Mouse (Mus musculus) limb, embryonic 13.5 days (tissue): ENCODE data around the gene Cfl2. TPM values are rescaled to one million over a fixed set of nuclear protein-coding genes. Genes with fewer than 3 reads are reported as not detected.
"Not testable (repeated sequence)": the region's sequence is repeated elsewhere in the genome, so short reads cannot be mapped to it uniquely, and the experiment has no call there.

ENCODE experiments used
- ATAC-seq: fragments of 200-750 bp; cut with Nextera tagmentation; 2 replicates; pipeline ENCODE4 v1.8.0; 2017; ENCODE audit warnings: low read depth, moderate number of reproducible peaks, moderate TSS enrichment; ENCODE audit not compliant: low FRiP score
- H3K27ac ChIP-seq: fragments of 300-500 bp; sonication (generic); 2 replicates; pipeline ENCODE4 v1.5.1; 2015; ENCODE audit warnings: inconsistent platforms, mild to moderate bottlenecking, moderate library complexity
- H3K27me3 ChIP-seq: fragments of 300-500 bp; sonication (generic); 2 replicates; pipeline ENCODE4 v1.6.1; 2015; ENCODE audit warnings: mild to moderate bottlenecking, inconsistent platforms
- H3K36me3 ChIP-seq: fragments of 300-500 bp; sonication (generic); 2 replicates; pipeline ENCODE4 v1.6.1; 2015; ENCODE audit warnings: inconsistent platforms, mild to moderate bottlenecking, moderate library complexity
- H3K4me1 ChIP-seq: fragments of 300-500 bp; sonication (generic); 2 replicates; pipeline ENCODE4 v1.6.1; 2015; ENCODE audit warnings: inconsistent platforms
- H3K4me2 ChIP-seq: fragments of 300-500 bp; sonication (generic); replicated peaks from 2 replicates; pipeline ENCODE4 v1.6.1; 2015; ENCODE audit warnings: inconsistent platforms, mild to moderate bottlenecking, moderate library complexity
- H3K4me3 ChIP-seq: fragments of 300-500 bp; sonication (generic); 2 replicates; pipeline ENCODE4 v1.5.1; 2015; ENCODE audit warnings: moderate library complexity, mild to moderate bottlenecking, inconsistent platforms
- H3K9ac ChIP-seq: fragments of 300-500 bp; sonication (generic); 2 replicates; pipeline ENCODE4 v1.6.1; 2015; ENCODE audit warnings: mild to moderate bottlenecking, inconsistent platforms
- H3K9me3 ChIP-seq: fragments of 300-500 bp; sonication (generic); 2 replicates; pipeline ENCODE4 v1.6.1; 2016; ENCODE audit warnings: inconsistent platforms
- WGBS: fragments of 180-500 bp; shearing (Covaris S2); methylation state at CpG from one replicate; pipeline ENCODE4 v1.1.7; 2015; 5-methylcytosine and 5-hydroxymethylcytosine counted together
- polyA plus RNA-seq: library from polyadenylated mRNA; unstranded; fragments of >200 nt; fragmentation: Nextera tagmentation; extraction: Ambion mirVana; gene quantifications from 2 replicates; pipeline ENCODE4 v1.2.1, GENCODE M21; 2015

Gene Cfl2
- polyA plus RNA-seq, 1 experiment from 2014 or later = 184 TPM

GRCm38 (mm10) chr12:54850551-54850950, 12.1 kb downstream of the Cfl2 start:
- WGBS = 83% methylated on average over 2 of the region's 2 CpGs
- H3K4me2 ChIP-seq = no peak overlapping the region
- no peaks in the 10 kb centered on the region for H3K27me3 ChIP-seq
- ATAC-seq = no peak
- no peak overlapping the region for H3K4me3 ChIP-seq
- H3K9me3 ChIP-seq = no peaks in the 10 kb centered on the region
- H3K9ac ChIP-seq = no peak overlapping the region
- H3K27ac ChIP-seq = no peak overlapping the region
- no peaks in the 10 kb centered on the region for H3K4me1 ChIP-seq
- H3K36me3 ChIP-seq = peaks cover 11% of the 10 kb centered on the region

GRCm38 (mm10) chr12:54844415-54844814, 18.3 kb downstream of the Cfl2 start:
- Histone ChIP-seq H3K36me3 (no peaks in the 10 kb centered on the region), H3K27me3 (no peaks in the 10 kb centered on the region), H3K4me2 (no peak overlapping the region), H3K4me1 (no peaks in the 10 kb centered on the region), H3K4me3 (no peak overlapping the region), H3K9ac (no peak overlapping the region), H3K9me3 (no peaks in the 10 kb centered on the region), H3K27ac (no peak overlapping the region)
- no peak for ATAC-seq

- Histone ChIP-seq H3K27me3 (no peaks in the 10 kb centered on the region), H3K27ac (no peak overlapping the region), H3K36me3 (no peaks in the 10 kb centered on the region), H3K9me3 (no peaks in the 10 kb centered on the region), H3K4me3 (no peak overlapping the region), H3K9ac (no peak overlapping the region), H3K4me1 (no peaks in the 10 kb centered on the region), H3K4me2 (no peak overlapping the region)
- WGBS = 87% methylated on average over 1 of the region's 1 CpGs
- ATAC-seq = no peak
Measured at GRCm38 (mm10) chr12:54841576-54841975, 21.1 kb downstream of the Cfl2 start.

- Histone ChIP-seq H3K4me1 (peaks cover 5% of the 10 kb centered on the region; the same call in 1 of the 2 replicates), H3K4me2 (no peak overlapping the region), H3K9ac (no peak overlapping the region), H3K4me3 (no peak overlapping the region), H3K27ac (no peak overlapping the region), H3K36me3 (no peaks in the 10 kb centered on the region), H3K27me3 (no peaks in the 10 kb centered on the region), H3K9me3 (no peaks in the 10 kb centered on the region)
- ATAC-seq = no peak
- WGBS = 74% methylated on average over 2 of the region's 2 CpGs
Measured at GRCm38 (mm10) chr12:54839815-54840214, 22.9 kb downstream of the Cfl2 start.

GRCm38 (mm10) chr12:54838931-54839330, 23.7 kb downstream of the Cfl2 start:
- ATAC-seq = no peak
- Histone ChIP-seq H3K36me3 (no peaks in the 10 kb centered on the region), H3K4me1 (peaks cover 8% of the 10 kb centered on the region; the same call in 1 of the 2 replicates), H3K4me3 (no peak overlapping the region), H3K9me3 (no peaks in the 10 kb centered on the region), H3K27me3 (no peaks in the 10 kb centered on the region), H3K4me2 (no peak overlapping the region), H3K9ac (no peak overlapping the region), H3K27ac (no peak overlapping the region)

GRCm38 (mm10) chr12:54835608-54836570, 26.8 kb downstream of the Cfl2 start:
- no peaks in the 10 kb centered on the region for H3K27me3 ChIP-seq
- H3K9ac ChIP-seq = no peak overlapping the region
- no peaks in the 10 kb centered on the region for H3K9me3 ChIP-seq
- 80% methylated on average over 18 of the region's 18 CpGs for WGBS
- H3K4me3 ChIP-seq = no peak overlapping the region
- no peaks in the 10 kb centered on the region for H3K36me3 ChIP-seq
- ATAC-seq = no peak
- no peak overlapping the region for H3K27ac ChIP-seq
- peak overlapping the region; percentile 59; the same call in 1 of the 2 replicates for H3K4me2 ChIP-seq
- peaks cover 8% of the 10 kb centered on the region; the same call in 1 of the 2 replicates for H3K4me1 ChIP-seq

- ATAC-seq = peak; percentile 90
- Histone ChIP-seq H3K4me2 (peak overlapping the region; percentile 59), H3K9me3 (no peaks in the 10 kb centered on the region), H3K9ac (peak overlapping the region; percentile 39; the same call in 1 of the 2 replicates), H3K4me3 (peak overlapping the region; percentile 37), H3K4me1 (peaks cover 8% of the 10 kb centered on the region; the same call in 1 of the 2 replicates), H3K27ac (no peak overlapping the region), H3K36me3 (no peaks in the 10 kb centered on the region), H3K27me3 (no peaks in the 10 kb centered on the region)
- 11% methylated on average over 11 of the region's 11 CpGs for WGBS
Measured at GRCm38 (mm10) chr12:54834925-54835447, 27.7 kb downstream of the Cfl2 start.

- ATAC-seq = no peak
- WGBS = 67% methylated on average over 9 of the region's 9 CpGs
- Histone ChIP-seq H3K4me1 (peaks cover 8% of the 10 kb centered on the region; the same call in 1 of the 2 replicates), H3K4me3 (no peak overlapping the region), H3K9ac (no peak overlapping the region), H3K4me2 (no peak overlapping the region), H3K9me3 (no peaks in the 10 kb centered on the region), H3K27ac (no peak overlapping the region), H3K27me3 (no peaks in the 10 kb centered on the region), H3K36me3 (no peaks in the 10 kb centered on the region)
Measured at GRCm38 (mm10) chr12:54833856-54834399, 28.7 kb downstream of the Cfl2 start.

- not testable (repeated sequence) for H3K9me3 ChIP-seq, H3K9ac ChIP-seq, ATAC-seq, H3K27ac ChIP-seq, H3K27me3 ChIP-seq, H3K36me3 ChIP-seq, H3K4me3 ChIP-seq, H3K4me1 ChIP-seq, H3K4me2 ChIP-seq
- WGBS = 75% methylated on average over 1 of the region's 1 CpGs
Measured at GRCm38 (mm10) chr12:54831927-54832326, 30.8 kb downstream of the Cfl2 start.

- 18% methylated on average over 6 of the region's 6 CpGs for WGBS
- ATAC-seq = 0 out of 2 replicates have a peak, but pooled peaks have one; percentile 72
- no peak overlapping the region for H3K9ac ChIP-seq
- H3K36me3 ChIP-seq = no peaks in the 10 kb centered on the region
- H3K27ac ChIP-seq = no peak overlapping the region
- no peak overlapping the region for H3K4me3 ChIP-seq
- H3K9me3 ChIP-seq = no peaks in the 10 kb centered on the region
- no peaks in the 10 kb centered on the region for H3K27me3 ChIP-seq
- H3K4me2 ChIP-seq = no peak overlapping the region
- H3K4me1 ChIP-seq = peaks cover 8% of the 10 kb centered on the region; the same call in 1 of the 2 replicates
Measured at GRCm38 (mm10) chr12:54830574-54830973, 32.1 kb downstream of the Cfl2 start.

GRCm38 (mm10) chr12:54829876-54830275, 32.8 kb downstream of the Cfl2 start:
- no peak overlapping the region for H3K4me3 ChIP-seq
- no peak overlapping the region for H3K4me2 ChIP-seq
- no peak for ATAC-seq
- H3K27me3 ChIP-seq = no peaks in the 10 kb centered on the region
- no peaks in the 10 kb centered on the region for H3K36me3 ChIP-seq
- peaks cover 3% of the 10 kb centered on the region; the same call in 1 of the 2 replicates for H3K4me1 ChIP-seq
- H3K27ac ChIP-seq = no peak overlapping the region
- H3K9ac ChIP-seq = no peak overlapping the region
- no peaks in the 10 kb centered on the region for H3K9me3 ChIP-seq
- WGBS = 48% methylated on average over 5 of the region's 5 CpGs

- Histone ChIP-seq H3K4me2 (no peak overlapping the region), H3K4me3 (no peak overlapping the region), H3K27me3 (no peaks in the 10 kb centered on the region), H3K36me3 (no peaks in the 10 kb centered on the region), H3K9ac (no peak overlapping the region), H3K27ac (no peak overlapping the region), H3K9me3 (no peaks in the 10 kb centered on the region), H3K4me1 (no peaks in the 10 kb centered on the region)
- 35% methylated on average over 1 of the region's 1 CpGs for WGBS
- no peak for ATAC-seq
Measured at GRCm38 (mm10) chr12:54828043-54828442, 34.6 kb downstream of the Cfl2 start.
